Mouse (Mus musculus) bone marrow, adult 2 months (tissue): ENCODE measurements around the gene Xrcc3. TPM values are rescaled to one million over a fixed set of nuclear protein-coding genes. Genes with fewer than 3 reads are reported as not detected.

ENCODE experiments used
- H3K27ac ChIP-seq: fragments of 200-500 bp; 2 replicates; pipeline ENCODE4 v1.5.1; 2012; ENCODE audit warnings: low read depth, mild to moderate bottlenecking, control low read depth, inconsistent platforms, low read length; ENCODE audit not compliant: control insufficient read depth, poor library complexity, insufficient read depth
- H3K4me1 ChIP-seq: fragments of 200-500 bp; 2 replicates; pipeline ENCODE4 v1.6.1; 2011; ENCODE audit warnings: low read length; ENCODE audit not compliant: control insufficient read depth, insufficient read depth
- H3K4me3 ChIP-seq: fragments of 200-500 bp; replicated peaks from 2 replicates; pipeline ENCODE3; 2011; ENCODE audit warnings: mild to moderate bottlenecking, low read depth, low read length, control low read depth; ENCODE audit not compliant: control insufficient read depth
- CTCF ChIP-seq: fragments of 200-500 bp; IDR thresholded peaks from 2 replicates; pipeline ENCODE4 v1.5.1; 2011; ENCODE audit warnings: low read length, control low read depth; ENCODE audit not compliant: control insufficient read depth, insufficient read depth
- POLR2A ChIP-seq: fragments of 200-500 bp; IDR thresholded peaks from 2 replicates; pipeline ENCODE4 v1.6.1; 2011; ENCODE audit warnings: low read depth, mild to moderate bottlenecking, control low read depth, low read length, borderline replicate concordance; ENCODE audit not compliant: control insufficient read depth
- WGBS: fragments of 180-500 bp; shearing (Covaris S2); methylation state at CpG from one replicate; pipeline ENCODE4 v1.1.7; 2018; 5-methylcytosine and 5-hydroxymethylcytosine counted together
- polyA plus RNA-seq: library from polyadenylated mRNA; stranded (reverse); fragments of >200 nt; gene quantifications from 2 replicates; pipeline ENCODE4 v1.2.4, GENCODE M21; 2011; ENCODE audit warnings: low replicate concordance; ENCODE audit not compliant: missing spikeins, insufficient read depth, insufficient read length

Xrcc3 gene
- polyA plus RNA-seq, 1 experiment, result 11.6 TPM

GRCm38 (mm10) chr12:111845953-111846352 is 32.3 kb upstream of the Xrcc3 start:
- Histone ChIP-seq H3K4me3 (no peak overlapping the region), H3K27ac (no peak overlapping the region), H3K4me1 (no peaks in the 10 kb centered on the region; the same call in 1 of the 2 replicates)
- 82% methylated on average over 4 of the region's 4 CpGs for WGBS
- TF ChIP-seq CTCF, result no peak
- no peak for TF ChIP-seq POLR2A

GRCm38 (mm10) chr12:111843470-111843869 is 29.8 kb upstream of the Xrcc3 start:
- no peaks in the 10 kb centered on the region; the same call in 1 of the 2 replicates for H3K4me1 ChIP-seq
- TF ChIP-seq CTCF (no peak), POLR2A (no peak)
- no peak overlapping the region for H3K4me3 ChIP-seq
- H3K27ac ChIP-seq, result no peak overlapping the region
- WGBS, result 5% methylated on average over 2 of the region's 2 CpGs

GRCm38 (mm10) chr12:111842565-111843433 is 29.1 kb upstream of the Xrcc3 start:
- Histone ChIP-seq H3K4me1 (no peaks in the 10 kb centered on the region; the same call in 1 of the 2 replicates), H3K4me3 (no peak overlapping the region), H3K27ac (no peak overlapping the region)
- TF ChIP-seq POLR2A (no peak), CTCF (no peak)
- WGBS, result 69% methylated on average over 15 of the region's 15 CpGs

- Histone ChIP-seq H3K4me1 (peaks cover 2% of the 10 kb centered on the region), H3K27ac (peak overlapping the region; percentile 34; the same call in 1 of the 2 replicates), H3K4me3 (peak overlapping the region; percentile 36)
- TF ChIP-seq POLR2A (no peak), CTCF (no peak)
- WGBS, result 70% methylated on average over 10 of the region's 10 CpGs
These were observed 19.8 kb upstream of the Xrcc3 start for GRCm38 (mm10) chr12:111833457-111833856.

GRCm38 (mm10) chr12:111832643-111833042 is 19.0 kb upstream of the Xrcc3 start:
- Histone ChIP-seq H3K4me1 (peaks cover 2% of the 10 kb centered on the region), H3K27ac (no peak overlapping the region), H3K4me3 (no peak overlapping the region)
- TF ChIP-seq POLR2A, result no peak
- 86% methylated on average over 5 of the region's 5 CpGs for WGBS

- H3K4me1 ChIP-seq, result peaks cover 2% of the 10 kb centered on the region
- H3K27ac ChIP-seq, result peak overlapping the region; percentile 58
- H3K4me3 ChIP-seq, result no peak overlapping the region
- TF ChIP-seq CTCF, result no peak
- no peak for TF ChIP-seq POLR2A
- WGBS, result 54% methylated on average over 10 of the region's 10 CpGs
These were observed 16.7 kb upstream of the Xrcc3 start for GRCm38 (mm10) chr12:111830375-111830774.

GRCm38 (mm10) chr12:111829954-111830353 is 16.3 kb upstream of the Xrcc3 start:
- H3K27ac ChIP-seq, result peak overlapping the region; percentile 58
- WGBS, result 87% methylated on average over 9 of the region's 9 CpGs
- TF ChIP-seq CTCF (no peak), POLR2A (no peak)
- H3K4me3 ChIP-seq, result no peak overlapping the region
- H3K4me1 ChIP-seq, result peaks cover 2% of the 10 kb centered on the region

- Histone ChIP-seq H3K4me1 (peaks cover 2% of the 10 kb centered on the region), H3K27ac (peak overlapping the region; percentile 58; the same call in 1 of the 2 replicates), H3K4me3 (no peak overlapping the region)
- WGBS, result 61% methylated on average over 5 of the region's 5 CpGs
- TF ChIP-seq CTCF, result no peak
- no peak for TF ChIP-seq POLR2A
These were observed 15.8 kb upstream of the Xrcc3 start for GRCm38 (mm10) chr12:111829447-111829846.

- TF ChIP-seq POLR2A (no peak), CTCF (no peak)
- Histone ChIP-seq H3K27ac (no peak overlapping the region), H3K4me3 (no peak overlapping the region), H3K4me1 (no peaks in the 10 kb centered on the region; the same call in 1 of the 2 replicates)
- WGBS, result 88% methylated on average over 12 of the region's 12 CpGs
These were observed 13.9 kb upstream of the Xrcc3 start for GRCm38 (mm10) chr12:111827556-111827955.

- Histone ChIP-seq H3K4me3 (no peak overlapping the region), H3K4me1 (no peaks in the 10 kb centered on the region), H3K27ac (no peak overlapping the region)
- TF ChIP-seq POLR2A, result no peak
- 81% methylated on average over 4 of the region's 4 CpGs for whole genome bisulfite sequencing
These were observed 8.3 kb upstream of the Xrcc3 start for GRCm38 (mm10) chr12:111821931-111822330.
